Mouse (Mus musculus) forebrain, embryonic 12.5 days (tissue): ENCODE measurements at regions not wholly inside any gene's neighbourhood (a gene's known extent, or its start where the extent isn't known, plus 50 kb on each side); places are given as distances from the start of the nearest gene placed in this dataset.
A peak's percentile ranks its signal among the peaks of the same experiment; 100 is the strongest.

Experiments used
- ATAC-seq: fragments of 200-750 bp; cut with Nextera tagmentation; 2 replicates; pipeline ENCODE4 v1.8.0; 2017; ENCODE audit warnings: moderate TSS enrichment; ENCODE audit not compliant: low FRiP score
- H3K27ac ChIP-seq: fragments of 300-500 bp; sonication (generic); 2 replicates; pipeline ENCODE4 v1.5.1; 2016; ENCODE audit warnings: mild to moderate bottlenecking
- H3K27me3 ChIP-seq: fragments of 300-500 bp; sonication (generic); 2 replicates; pipeline ENCODE4 v1.6.1; 2016; ENCODE audit warnings: mild to moderate bottlenecking
- H3K36me3 ChIP-seq: fragments of 300-500 bp; sonication (generic); replicated peaks from 2 replicates; pipeline ENCODE4 v1.6.1; 2016; ENCODE audit warnings: mild to moderate bottlenecking
- H3K4me1 ChIP-seq: fragments of 300-500 bp; sonication (generic); 2 replicates; pipeline ENCODE4 v1.6.1; 2016
- H3K4me2 ChIP-seq: fragments of 300-500 bp; sonication (generic); 2 replicates; pipeline ENCODE4 v1.6.1; 2016; ENCODE audit warnings: mild to moderate bottlenecking, moderate library complexity
- H3K4me3 ChIP-seq: fragments of 300-500 bp; sonication (generic); replicated peaks from 2 replicates; pipeline ENCODE4 v1.5.1; 2016; ENCODE audit warnings: mild to moderate bottlenecking
- H3K9ac ChIP-seq: fragments of 300-500 bp; sonication (generic); 2 replicates; pipeline ENCODE4 v1.6.1; 2016; ENCODE audit warnings: mild to moderate bottlenecking
- H3K9me3 ChIP-seq: fragments of 300-500 bp; sonication (generic); 2 replicates; pipeline ENCODE4 v1.6.1; 2016
- WGBS: fragments of 180-500 bp; shearing (Covaris S2); methylation state at CpG from one replicate; pipeline ENCODE4 v1.1.7; 2016; 5-methylcytosine and 5-hydroxymethylcytosine counted together

GRCm38 (mm10) chr2:75039066-75039465 lies 213.5 kb downstream of the Mtx2 start:
- no peaks in the 10 kb centered on the region for H3K4me1 ChIP-seq
- H3K27ac ChIP-seq: no peak overlapping the region

DNA sequence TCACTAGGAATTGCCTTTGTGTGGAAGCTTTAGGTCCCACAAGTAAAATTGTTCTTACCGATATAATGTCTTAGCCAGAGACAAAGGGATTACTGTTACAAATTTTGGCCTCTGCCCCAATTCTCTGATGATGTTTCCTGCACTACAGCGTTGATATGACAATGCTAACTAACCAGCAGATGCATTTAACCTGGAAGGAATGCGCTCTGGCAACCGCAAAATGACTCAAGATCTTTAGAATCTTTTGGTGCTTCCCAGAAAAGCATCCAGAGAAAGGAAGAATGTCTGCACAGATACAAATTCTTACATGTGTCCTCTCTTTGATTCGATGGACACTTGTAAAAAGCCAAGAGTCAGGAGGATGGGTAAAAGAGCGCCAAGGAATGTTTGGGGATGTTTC lies 221.3 kb downstream of the Mtx2 start:
- WGBS: 80% methylated on average over 6 of the region's 6 CpGs
- no peaks in the 10 kb centered on the region for H3K9me3 ChIP-seq
- no peak overlapping the region for H3K27ac ChIP-seq
- H3K27me3 ChIP-seq: no peaks in the 10 kb centered on the region
- H3K36me3 ChIP-seq: no peaks in the 10 kb centered on the region
- no peak overlapping the region for H3K9ac ChIP-seq
- ATAC-seq: no peak
- no peaks in the 10 kb centered on the region for H3K4me1 ChIP-seq
- no peak overlapping the region for H3K4me3 ChIP-seq
- H3K4me2 ChIP-seq: no peak overlapping the region

More at GRCm38 (mm10) chr2:75039066-75039465, 213.5 kb downstream of the Mtx2 start:
- H3K27me3 ChIP-seq: no peaks in the 10 kb centered on the region; the same call in 1 of the 2 replicates
- no peaks in the 10 kb centered on the region for H3K9me3 ChIP-seq
- no peak for ATAC-seq
- no peak overlapping the region for H3K9ac ChIP-seq
- WGBS: 71% methylated on average over 3 of the region's 3 CpGs
- H3K36me3 ChIP-seq: no peaks in the 10 kb centered on the region
- H3K4me3 ChIP-seq: no peak overlapping the region
- no peak overlapping the region for H3K4me2 ChIP-seq

GRCm38 (mm10) chr2:75048071-75048470 lies 222.5 kb downstream of the Mtx2 start:
- WGBS: 28% methylated on average over 6 of the region's 6 CpGs
- no peak for ATAC-seq
- Histone ChIP-seq H3K27me3 (no peaks in the 10 kb centered on the region), H3K4me1 (no peaks in the 10 kb centered on the region), H3K36me3 (no peaks in the 10 kb centered on the region), H3K9ac (no peak overlapping the region), H3K4me2 (no peak overlapping the region), H3K4me3 (no peak overlapping the region), H3K27ac (no peak overlapping the region), H3K9me3 (no peaks in the 10 kb centered on the region)

DNA sequence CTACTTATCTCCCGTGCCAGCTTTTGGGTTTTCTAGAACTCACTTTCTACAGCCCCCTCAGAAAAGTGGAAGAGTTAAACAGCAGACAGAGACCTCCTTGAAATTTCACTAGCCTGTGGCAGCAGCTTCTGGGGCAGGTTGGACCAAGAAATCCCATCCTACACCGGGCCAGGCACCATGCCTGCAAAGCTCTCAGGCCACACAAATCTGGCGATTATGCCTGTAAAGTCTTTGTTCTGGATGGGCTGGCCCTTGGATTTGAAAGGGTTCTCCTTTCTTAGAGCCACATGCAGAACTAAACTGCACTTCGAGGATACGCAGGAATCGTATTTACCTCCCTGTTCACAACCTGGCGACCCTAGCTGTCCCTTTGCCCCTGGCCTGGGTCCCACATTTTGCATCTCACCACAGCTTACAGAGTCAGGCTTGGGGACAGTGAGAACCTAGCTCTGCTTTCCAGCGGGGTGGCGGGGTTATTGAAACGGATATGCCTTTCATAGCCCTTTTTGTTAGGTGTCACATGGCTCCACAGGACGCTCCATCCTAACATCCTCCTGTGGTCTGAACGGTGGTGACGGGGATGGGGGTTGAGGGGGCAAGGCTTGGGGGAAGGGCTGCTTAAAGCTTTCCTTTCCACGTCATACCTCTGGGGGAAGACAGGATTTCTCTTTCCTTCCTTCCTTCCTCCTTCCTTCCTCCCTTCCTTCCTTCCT lies 229.0 kb downstream of the Mtx2 start:
- 22% methylated on average over 14 of the region's 14 CpGs for WGBS
- Histone ChIP-seq H3K9me3 (no peaks in the 10 kb centered on the region), H3K36me3 (no peaks in the 10 kb centered on the region), H3K27me3 (peaks cover 19% of the 10 kb centered on the region), H3K4me3 (peak overlapping the region; percentile 35), H3K27ac (no peak overlapping the region), H3K9ac (peak overlapping the region; percentile 59; the same call in 1 of the 2 replicates), H3K4me2 (peak overlapping the region; percentile 63), H3K4me1 (peaks cover 4% of the 10 kb centered on the region)
- ATAC-seq: peak; percentile 74

GRCm38 (mm10) chr2:75055187-75055543 lies 229.6 kb downstream of the Mtx2 start:
- peak; percentile 71 for ATAC-seq

DNA sequence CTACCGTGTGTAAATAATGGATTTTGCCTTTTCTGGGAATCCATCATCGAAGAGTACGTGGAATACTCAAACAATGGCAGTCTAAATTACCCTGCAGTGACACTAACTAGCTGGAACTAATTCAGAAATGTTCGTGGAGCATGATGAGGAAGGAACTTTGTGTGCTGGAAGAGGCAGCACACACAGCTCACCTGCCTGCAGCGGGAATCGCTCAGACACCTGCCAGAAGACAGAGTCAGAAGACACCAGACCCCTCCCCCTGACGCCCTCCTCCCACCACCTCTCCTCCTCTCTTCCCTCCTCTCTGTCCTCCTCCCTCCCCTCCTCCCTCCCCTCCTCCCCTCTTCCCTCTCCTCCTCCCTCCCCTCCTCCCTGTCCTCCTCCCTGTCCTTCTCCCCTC lies 235.4 kb downstream of the Mtx2 start:
- ATAC-seq: no peak
- H3K4me1 ChIP-seq: peaks cover 20% of the 10 kb centered on the region
- H3K36me3 ChIP-seq: no peaks in the 10 kb centered on the region
- H3K27me3 ChIP-seq: peaks cover 34% of the 10 kb centered on the region
- no peak overlapping the region for H3K27ac ChIP-seq
- no peak overlapping the region for H3K4me3 ChIP-seq
- H3K9me3 ChIP-seq: no peaks in the 10 kb centered on the region
- H3K4me2 ChIP-seq: no peak overlapping the region
- H3K9ac ChIP-seq: no peak overlapping the region
- WGBS: 52% methylated on average over 7 of the region's 7 CpGs

More at GRCm38 (mm10) chr2:75055187-75055543, 229.6 kb downstream of the Mtx2 start:
- Histone ChIP-seq H3K4me1 (peaks cover 4% of the 10 kb centered on the region), H3K27ac (no peak overlapping the region), H3K9ac (peak overlapping the region; percentile 59; the same call in 1 of the 2 replicates), H3K4me3 (peak overlapping the region; percentile 35), H3K9me3 (no peaks in the 10 kb centered on the region), H3K27me3 (peaks cover 23% of the 10 kb centered on the region), H3K36me3 (no peaks in the 10 kb centered on the region), H3K4me2 (peak overlapping the region; percentile 63)
- 1% methylated on average over 6 of the region's 6 CpGs for WGBS

- H3K9ac ChIP-seq: no peak overlapping the region
- peaks cover 20% of the 10 kb centered on the region for H3K4me1 ChIP-seq
- peaks cover 28% of the 10 kb centered on the region for H3K27me3 ChIP-seq
- no peak for ATAC-seq
- no peaks in the 10 kb centered on the region for H3K9me3 ChIP-seq
- peak overlapping the region; percentile 63; the same call in 1 of the 2 replicates for H3K27ac ChIP-seq
- H3K4me2 ChIP-seq: no peak overlapping the region
- H3K4me3 ChIP-seq: no peak overlapping the region
- 72% methylated on average over 12 of the region's 12 CpGs for WGBS
- no peaks in the 10 kb centered on the region for H3K36me3 ChIP-seq
Observed at GRCm38 (mm10) chr2:75061456-75062188, 236.0 kb downstream of the Mtx2 start.

GRCm38 (mm10) chr2:75062189-75062510 lies 236.5 kb downstream of the Mtx2 start:
- Histone ChIP-seq H3K4me3 (no peak overlapping the region), H3K36me3 (no peaks in the 10 kb centered on the region), H3K27me3 (peaks cover 27% of the 10 kb centered on the region), H3K4me2 (no peak overlapping the region), H3K4me1 (peaks cover 20% of the 10 kb centered on the region), H3K9ac (no peak overlapping the region), H3K27ac (no peak overlapping the region), H3K9me3 (no peaks in the 10 kb centered on the region)
- WGBS: 82% methylated on average over 7 of the region's 7 CpGs
- ATAC-seq: no peak

DNA sequence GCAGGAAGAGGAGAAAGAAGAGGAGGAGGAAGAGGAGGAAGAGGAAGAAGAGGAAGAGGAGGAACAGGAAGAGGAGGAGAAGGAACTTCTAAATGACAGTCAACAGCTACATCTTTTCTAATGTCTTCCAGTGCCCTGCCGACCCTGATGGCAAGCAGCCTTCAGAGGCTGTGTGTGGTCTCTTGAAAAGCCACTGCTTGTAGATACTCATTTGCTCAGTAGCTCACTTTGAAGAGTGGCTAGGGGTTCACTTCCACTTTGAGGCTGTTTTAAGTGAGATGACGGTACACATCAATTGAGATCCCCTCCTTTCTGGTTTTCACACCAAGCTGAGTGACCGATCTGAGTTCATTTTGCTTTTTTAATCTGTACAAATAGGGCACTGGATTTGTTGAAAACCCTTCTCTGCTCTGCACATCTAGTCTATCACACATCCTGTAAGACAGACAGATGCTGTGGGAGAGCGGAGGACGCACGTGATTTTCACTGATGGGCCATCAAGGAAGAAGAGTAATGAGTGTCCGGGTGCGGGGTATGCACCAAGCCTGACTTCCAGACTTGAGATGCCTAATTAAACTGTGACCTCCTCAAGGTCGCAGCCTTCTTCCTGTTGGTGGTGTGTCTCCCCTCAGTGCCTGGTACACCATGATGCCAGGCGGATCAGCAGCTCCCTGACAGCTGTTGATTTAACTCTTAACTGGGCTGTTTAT lies 239.0 kb downstream of the Mtx2 start:
- Histone ChIP-seq H3K27ac (no peak overlapping the region), H3K27me3 (peaks cover 16% of the 10 kb centered on the region), H3K36me3 (no peaks in the 10 kb centered on the region), H3K4me1 (peaks cover 20% of the 10 kb centered on the region), H3K9me3 (no peaks in the 10 kb centered on the region), H3K4me3 (no peak overlapping the region), H3K4me2 (no peak overlapping the region), H3K9ac (no peak overlapping the region)
- WGBS: 80% methylated on average over 10 of the region's 10 CpGs
- no peak for ATAC-seq

GRCm38 (mm10) chr2:75065304-75065703 lies 239.7 kb downstream of the Mtx2 start:
- peak; percentile 53; the same call in 1 of the 2 replicates for ATAC-seq

DNA sequence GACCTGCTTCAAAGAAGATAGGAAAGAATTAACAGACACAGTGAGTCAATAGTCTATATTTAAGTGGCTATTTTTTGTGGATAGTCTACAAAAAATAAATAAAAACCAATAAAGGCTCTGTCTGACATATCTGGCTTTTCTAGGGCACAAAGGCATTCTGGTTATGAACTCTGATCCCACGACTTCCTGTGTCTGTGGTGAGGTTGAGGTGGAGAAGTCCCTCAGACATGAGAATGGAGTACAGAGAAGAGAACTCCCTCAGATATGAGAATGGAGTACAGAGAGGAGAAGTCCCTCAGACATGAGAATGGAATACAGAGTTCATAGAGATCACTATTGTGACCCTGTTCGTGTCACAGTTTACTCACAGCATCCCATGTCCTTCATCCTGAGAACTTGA lies 243.7 kb downstream of the Mtx2 start:
- Histone ChIP-seq H3K27ac (no peak overlapping the region), H3K4me3 (no peak overlapping the region), H3K36me3 (no peaks in the 10 kb centered on the region), H3K4me2 (no peak overlapping the region), H3K27me3 (no peaks in the 10 kb centered on the region), H3K4me1 (peaks cover 20% of the 10 kb centered on the region), H3K9me3 (no peaks in the 10 kb centered on the region), H3K9ac (no peak overlapping the region)
- ATAC-seq: no peak
- WGBS: 76% methylated on average over 2 of the region's 2 CpGs

More at GRCm38 (mm10) chr2:75065304-75065703, 239.7 kb downstream of the Mtx2 start:
- H3K4me1 ChIP-seq: peaks cover 20% of the 10 kb centered on the region
- H3K27me3 ChIP-seq: peaks cover 11% of the 10 kb centered on the region; the same call in 1 of the 2 replicates
- no peaks in the 10 kb centered on the region for H3K9me3 ChIP-seq
- no peak overlapping the region for H3K4me2 ChIP-seq
- 0 out of 2 replicates have a peak overlapping the region, but pooled peaks have one; percentile 31 for H3K27ac ChIP-seq
- H3K4me3 ChIP-seq: no peak overlapping the region
- no peaks in the 10 kb centered on the region for H3K36me3 ChIP-seq
- 47% methylated on average over 2 of the region's 2 CpGs for WGBS
- no peak overlapping the region for H3K9ac ChIP-seq

DNA sequence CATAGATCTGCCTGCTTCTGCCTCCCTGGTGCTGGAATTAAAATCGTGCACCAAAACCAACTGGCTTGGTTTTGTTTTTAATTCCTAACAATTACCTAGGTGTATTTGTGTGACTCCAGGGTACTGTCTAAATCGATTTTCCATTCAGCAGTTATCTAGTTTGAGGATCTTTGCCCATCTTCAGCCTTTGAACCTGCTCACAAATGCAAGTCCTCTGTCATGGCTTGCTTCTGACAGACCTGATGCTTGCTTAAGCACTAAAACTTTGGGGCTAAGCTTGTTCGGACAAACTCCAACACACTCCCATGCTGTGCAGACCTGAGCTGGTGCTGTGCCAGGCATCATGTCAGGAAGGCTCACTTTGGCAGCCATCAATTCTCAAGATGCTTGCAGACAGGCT lies 246.4 kb downstream of the Mtx2 start:
- 80% methylated on average over 3 of the region's 3 CpGs for WGBS
- Histone ChIP-seq H3K9ac (no peak overlapping the region), H3K4me1 (peaks cover 10% of the 10 kb centered on the region), H3K9me3 (no peaks in the 10 kb centered on the region), H3K4me3 (no peak overlapping the region), H3K36me3 (no peaks in the 10 kb centered on the region), H3K27ac (no peak overlapping the region), H3K4me2 (no peak overlapping the region), H3K27me3 (no peaks in the 10 kb centered on the region)
- no peak for ATAC-seq
